Mouse (Mus musculus): ENCODE results near the gene Inava.

Gene Inava

GRCm38 (mm10) chr1:136233892-136234594 is at the start of gene Inava:
Inava (minus strand) TSS chr1:136234264.
- DNase-seq (ENCODE audit: low spot score), result peak; percentile 11

- no peak for DNase-seq (ENCODE audit: low spot score)
Observed at GRCm38 (mm10) chr1:136277366-136277765, 43.3 kb upstream of the Inava start.

GRCm38 (mm10) chr1:136268224-136268623 is 34.2 kb upstream of the Inava start:
- no peak for DNase-seq (ENCODE audit: low spot score)

GRCm38 (mm10) chr1:136266127-136266526 is 32.1 kb upstream of the Inava start:
- no peak for DNase-seq (ENCODE audit: low spot score)

GRCm38 (mm10) chr1:136263355-136263754 is 29.3 kb upstream of the Inava start:
- no peak for DNase-seq (ENCODE audit: low spot score)

- no peak for DNase-seq (ENCODE audit: low spot score)
Observed at GRCm38 (mm10) chr1:136260635-136261238, 26.7 kb upstream of the Inava start, which contains the start of gene Gpr25. Gpr25 (minus strand) TSS chr1:136260873.

GRCm38 (mm10) chr1:136259893-136260634 is 26.0 kb upstream of the Inava start:
- no peak for DNase-seq (ENCODE audit: low spot score)

GRCm38 (mm10) chr1:136259543-136259892 is 25.5 kb upstream of the Inava start:
- no peak for DNase-seq (ENCODE audit: low spot score)

- no peak for DNase-seq (ENCODE audit: low spot score)
Observed at GRCm38 (mm10) chr1:136258495-136258894, 24.4 kb upstream of the Inava start.

- DNase-seq (ENCODE audit: low spot score), result no peak
Observed at GRCm38 (mm10) chr1:136255657-136256056, 21.6 kb upstream of the Inava start.

GRCm38 (mm10) chr1:136255174-136255573 is 21.1 kb upstream of the Inava start:
- no peak for DNase-seq (ENCODE audit: low spot score)

GRCm38 (mm10) chr1:136254503-136255065 is 20.5 kb upstream of the Inava start:
- no peak for DNase-seq (ENCODE audit: low spot score)

GRCm38 (mm10) chr1:136253472-136253871 is 19.4 kb upstream of the Inava start:
- DNase-seq (ENCODE audit: low spot score), result no peak

- DNase-seq (ENCODE audit: low spot score), result no peak
Observed at GRCm38 (mm10) chr1:136249662-136250061, 15.6 kb upstream of the Inava start.

- no peak for DNase-seq (ENCODE audit: low spot score)
Observed at GRCm38 (mm10) chr1:136247393-136247792, 13.3 kb upstream of the Inava start.

- DNase-seq (ENCODE audit: low spot score), result no peak
Observed at GRCm38 (mm10) chr1:136244469-136244868, 10.4 kb upstream of the Inava start.

GRCm38 (mm10) chr1:136241801-136242200 is 7.7 kb upstream of the Inava start:
- DNase-seq (ENCODE audit: low spot score), result no peak

GRCm38 (mm10) chr1:136238495-136238894 is 4.4 kb upstream of the Inava start:
- no peak for DNase-seq (ENCODE audit: low spot score)

- no peak for DNase-seq (ENCODE audit: low spot score)
Observed at GRCm38 (mm10) chr1:136234595-136235092, 580 bp upstream of the Inava start.

GRCm38 (mm10) chr1:136232986-136233790 is 876 bp downstream of the Inava start:
- DNase-seq (ENCODE audit: low spot score), result no peak

GRCm38 (mm10) chr1:136232285-136232926 is 1.7 kb downstream of the Inava start:
- DNase-seq (ENCODE audit: low spot score), result no peak
